Mouse (Mus musculus) limb, embryonic 15.5 days (tissue): ENCODE measurements around the gene Gm10153. TPM values are rescaled to one million over a fixed set of nuclear protein-coding genes. Genes with fewer than 3 reads are reported as not detected.
"Not testable (repeated sequence)": the region's sequence is repeated elsewhere in the genome, so short reads cannot be mapped to it uniquely, and the experiment has no call there.

Experiments used
- ATAC-seq: fragments of 200-750 bp; cut with Nextera tagmentation; 2 replicates; pipeline ENCODE4 v1.8.0; 2017; ENCODE audit warnings: low read depth, moderate TSS enrichment; ENCODE audit not compliant: insufficient number of reproducible peaks, low FRiP score, low TSS enrichment
- H3K27ac ChIP-seq: fragments of 300-500 bp; sonication (generic); 2 replicates; pipeline ENCODE4 v1.5.1; 2015; ENCODE audit warnings: moderate library complexity, mild to moderate bottlenecking, inconsistent platforms
- H3K27me3 ChIP-seq: fragments of 300-500 bp; sonication (generic); 2 replicates; pipeline ENCODE4 v1.6.1; 2015; ENCODE audit warnings: inconsistent platforms
- H3K36me3 ChIP-seq: fragments of 300-500 bp; sonication (generic); 2 replicates; pipeline ENCODE4 v1.6.1; 2015; ENCODE audit warnings: inconsistent platforms
- H3K4me1 ChIP-seq: fragments of 300-500 bp; sonication (generic); 2 replicates; pipeline ENCODE4 v1.6.1; 2015; ENCODE audit warnings: inconsistent platforms
- H3K4me2 ChIP-seq: fragments of 300-500 bp; sonication (generic); 2 replicates; pipeline ENCODE4 v1.6.1; 2015; ENCODE audit warnings: mild to moderate bottlenecking, inconsistent platforms
- H3K4me3 ChIP-seq: fragments of 300-500 bp; sonication (generic); 2 replicates; pipeline ENCODE4 v1.5.1; 2015; ENCODE audit warnings: mild to moderate bottlenecking, inconsistent platforms
- H3K9ac ChIP-seq: fragments of 300-500 bp; sonication (generic); 2 replicates; pipeline ENCODE4 v1.6.1; 2015; ENCODE audit warnings: inconsistent platforms
- H3K9me3 ChIP-seq: fragments of 300-500 bp; sonication (generic); 2 replicates; pipeline ENCODE4 v1.6.1; 2016; ENCODE audit warnings: inconsistent platforms
- WGBS: fragments of 180-500 bp; shearing (Covaris S2); methylation state at CpG from one replicate; pipeline ENCODE4 v1.1.7; 2015; 5-methylcytosine and 5-hydroxymethylcytosine counted together
- polyA plus RNA-seq: library from polyadenylated mRNA; unstranded; fragments of >200 nt; fragmentation: Nextera tagmentation; extraction: Ambion mirVana; gene quantifications from 2 replicates; pipeline ENCODE4 v1.2.1, GENCODE M21; 2015

The Gm10153 gene
- polyA plus RNA-seq, 1 experiment from 2014 or later: not detected

- not testable (repeated sequence) for ATAC-seq, H3K9ac ChIP-seq, H3K36me3 ChIP-seq, H3K9me3 ChIP-seq, H3K27me3 ChIP-seq, H3K27ac ChIP-seq, H3K4me2 ChIP-seq, H3K4me3 ChIP-seq, H3K4me1 ChIP-seq
Measured at GRCm38 (mm10) chr7:142175905-142176304, 14.3 kb downstream of the Gm10153 start, which contains the start of gene Krtap5-2. TSS of gene Krtap5-2 (minus strand) at chr7:142176005.

DNA sequence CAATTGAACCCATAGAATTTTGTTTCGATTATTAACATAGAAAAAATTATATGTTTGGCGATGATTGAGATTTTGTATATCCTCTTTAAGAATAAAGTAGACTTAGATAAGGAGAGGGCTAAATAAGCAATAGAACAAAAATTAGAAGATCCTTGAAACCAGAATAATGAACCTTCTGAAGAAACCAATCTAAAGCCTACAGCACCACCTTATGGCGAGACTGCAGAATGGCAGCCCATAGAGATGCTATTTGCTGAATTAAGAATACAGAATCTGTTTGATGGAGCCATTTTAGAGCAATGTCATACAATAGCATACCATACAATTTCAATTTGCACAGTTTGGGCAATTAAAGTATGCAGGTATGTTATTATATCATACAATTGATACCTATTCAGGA lies 20.4 kb downstream of the Gm10153 start:
- no peak for ATAC-seq
- no peak overlapping the region for H3K9ac ChIP-seq
- no peak overlapping the region for H3K4me3 ChIP-seq
- H3K4me1 ChIP-seq: no peaks in the 10 kb centered on the region
- H3K36me3 ChIP-seq: no peaks in the 10 kb centered on the region
- no peak overlapping the region for H3K4me2 ChIP-seq
- no peaks in the 10 kb centered on the region for H3K9me3 ChIP-seq
- 45% methylated on average over 3 of the region's 3 CpGs for WGBS
- no peaks in the 10 kb centered on the region for H3K27me3 ChIP-seq
- H3K27ac ChIP-seq: no peak overlapping the region

GRCm38 (mm10) chr7:142165639-142166038 lies 24.6 kb downstream of the Gm10153 start, which contains the start of gene Gm4553:
TSS of gene Gm4553 (minus strand) at chr7:142165739.
- H3K4me2 ChIP-seq, H3K27me3 ChIP-seq, H3K27ac ChIP-seq, H3K4me1 ChIP-seq, H3K36me3 ChIP-seq, H3K9me3 ChIP-seq, ATAC-seq, H3K9ac ChIP-seq, H3K4me3 ChIP-seq: not testable (repeated sequence)

DNA sequence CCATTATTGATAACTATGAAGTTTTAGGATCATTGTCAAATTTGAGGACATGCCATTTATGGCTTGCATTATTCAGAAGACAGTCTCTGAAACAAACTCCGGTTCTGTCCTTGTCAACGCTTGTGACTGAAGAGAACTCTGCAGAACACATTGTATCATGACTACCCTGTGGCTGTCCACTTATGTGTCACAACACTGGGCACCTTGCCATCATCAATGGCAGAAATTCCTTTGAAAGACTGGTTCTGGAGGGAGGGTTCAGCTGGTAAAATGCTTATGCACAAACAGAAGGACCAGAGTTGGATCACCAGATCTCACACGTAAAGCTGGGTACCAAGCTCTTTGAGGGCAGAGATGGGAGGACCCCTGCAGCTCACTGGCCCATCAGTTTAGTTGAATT lies 30.8 kb downstream of the Gm10153 start:
- H3K27me3 ChIP-seq: no peaks in the 10 kb centered on the region
- H3K4me1 ChIP-seq: no peaks in the 10 kb centered on the region
- no peak overlapping the region for H3K27ac ChIP-seq
- H3K9ac ChIP-seq: no peak overlapping the region
- no peaks in the 10 kb centered on the region for H3K36me3 ChIP-seq
- 83% methylated on average over 3 of the region's 3 CpGs for WGBS
- H3K4me3 ChIP-seq: no peak overlapping the region
- no peaks in the 10 kb centered on the region for H3K9me3 ChIP-seq
- ATAC-seq: no peak
- no peak overlapping the region for H3K4me2 ChIP-seq

GRCm38 (mm10) chr7:142157013-142157412 lies 33.2 kb downstream of the Gm10153 start, which contains the start of gene Gm29735:
TSS of gene Gm29735 (minus strand) at chr7:142157113.
- ATAC-seq, H3K27ac ChIP-seq, H3K4me2 ChIP-seq, H3K4me3 ChIP-seq, H3K9me3 ChIP-seq, H3K27me3 ChIP-seq, H3K9ac ChIP-seq, H3K36me3 ChIP-seq, H3K4me1 ChIP-seq: not testable (repeated sequence)
- WGBS: 42% methylated on average over 2 of the region's 2 CpGs

DNA sequence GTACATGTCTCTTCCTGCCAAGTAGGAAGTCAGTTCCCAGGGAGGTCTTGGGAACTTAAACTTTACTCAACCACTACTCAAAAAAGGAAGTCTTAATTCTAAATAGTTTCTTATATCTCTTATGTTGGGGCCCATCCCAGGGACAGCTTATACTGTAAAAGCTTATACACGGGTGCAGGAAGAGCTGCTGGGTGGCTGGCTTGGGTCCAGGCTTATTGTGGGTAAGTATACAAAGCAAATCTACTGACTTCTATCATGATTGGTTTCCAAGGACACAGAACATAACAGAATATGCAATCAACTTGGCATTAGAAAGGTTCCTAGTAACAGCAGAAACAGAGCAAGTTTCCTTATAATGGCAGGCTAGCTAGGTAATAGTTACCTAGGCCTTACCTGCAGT lies 34.9 kb downstream of the Gm10153 start:
- 64% methylated on average over 1 of the region's 1 CpGs for WGBS
- H3K9ac ChIP-seq: no peak overlapping the region
- no peaks in the 10 kb centered on the region for H3K36me3 ChIP-seq
- no peaks in the 10 kb centered on the region for H3K4me1 ChIP-seq
- H3K4me2 ChIP-seq: no peak overlapping the region
- no peaks in the 10 kb centered on the region for H3K9me3 ChIP-seq
- H3K4me3 ChIP-seq: no peak overlapping the region
- H3K27ac ChIP-seq: no peak overlapping the region
- ATAC-seq: no peak
- no peaks in the 10 kb centered on the region for H3K27me3 ChIP-seq

GRCm38 (mm10) chr7:142152191-142152590 lies 38.0 kb downstream of the Gm10153 start:
- Histone ChIP-seq H3K9ac (no peak overlapping the region), H3K4me1 (no peaks in the 10 kb centered on the region), H3K27me3 (no peaks in the 10 kb centered on the region; the same call in 1 of the 2 replicates), H3K9me3 (no peaks in the 10 kb centered on the region), H3K36me3 (no peaks in the 10 kb centered on the region), H3K4me3 (no peak overlapping the region), H3K27ac (no peak overlapping the region), H3K4me2 (no peak overlapping the region)
- ATAC-seq: no peak
- 77% methylated on average over 4 of the region's 4 CpGs for WGBS

GRCm38 (mm10) chr7:142148633-142149032 lies 41.6 kb downstream of the Gm10153 start:
- no peak overlapping the region for H3K9ac ChIP-seq
- no peak overlapping the region for H3K27ac ChIP-seq
- H3K4me1 ChIP-seq: no peaks in the 10 kb centered on the region
- H3K4me2 ChIP-seq: no peak overlapping the region
- no peaks in the 10 kb centered on the region for H3K9me3 ChIP-seq
- no peak overlapping the region for H3K4me3 ChIP-seq
- no peak for ATAC-seq
- no peaks in the 10 kb centered on the region for H3K36me3 ChIP-seq
- no peaks in the 10 kb centered on the region; the same call in 1 of the 2 replicates for H3K27me3 ChIP-seq

DNA sequence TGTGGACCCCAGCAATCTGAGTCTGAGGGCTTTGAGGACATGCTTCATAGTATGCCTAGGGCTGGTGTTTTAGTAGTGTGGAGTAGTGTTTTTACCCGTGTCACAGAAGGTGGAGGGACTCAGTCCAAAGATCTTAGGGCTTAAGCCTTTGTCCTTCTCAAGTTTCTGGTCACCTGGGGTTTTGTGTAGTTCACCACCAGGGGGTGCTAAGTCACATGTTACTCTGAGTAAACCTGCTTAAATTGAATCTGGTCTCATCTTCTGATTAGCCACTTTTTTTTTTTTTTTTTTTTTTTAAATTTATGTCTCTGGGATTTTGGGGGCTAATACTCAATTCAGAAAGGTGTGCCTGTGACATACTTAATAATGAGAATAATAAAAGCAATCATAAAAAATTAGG lies 44.2 kb downstream of the Gm10153 start:
- H3K9me3 ChIP-seq: no peaks in the 10 kb centered on the region
- no peak for ATAC-seq
- H3K4me2 ChIP-seq: no peak overlapping the region
- H3K4me3 ChIP-seq: no peak overlapping the region
- H3K36me3 ChIP-seq: no peaks in the 10 kb centered on the region
- H3K27ac ChIP-seq: no peak overlapping the region
- H3K9ac ChIP-seq: no peak overlapping the region
- H3K4me1 ChIP-seq: no peaks in the 10 kb centered on the region
- 3% methylated on average over 1 of the region's 1 CpGs for WGBS
- H3K27me3 ChIP-seq: no peaks in the 10 kb centered on the region; the same call in 1 of the 2 replicates

GRCm38 (mm10) chr7:142145413-142145940 lies 44.7 kb downstream of the Gm10153 start:
- ATAC-seq: no peak
- WGBS: 41% methylated on average over 4 of the region's 4 CpGs

GRCm38 (mm10) chr7:142144507-142144906 lies 45.7 kb downstream of the Gm10153 start, which contains the start of gene Gm45337:
TSS of gene Gm45337 (minus strand) at chr7:142144607.
- H3K9me3 ChIP-seq: no peaks in the 10 kb centered on the region
- 63% methylated on average over 1 of the region's 1 CpGs for WGBS
- no peaks in the 10 kb centered on the region for H3K36me3 ChIP-seq
- H3K4me3 ChIP-seq: no peak within 1 kb of the TSS
- no peaks in the 10 kb centered on the region; the same call in 1 of the 2 replicates for H3K27me3 ChIP-seq
- ATAC-seq: no peak
- no peak within 1 kb of the TSS for H3K4me2 ChIP-seq
- H3K4me1 ChIP-seq: no peaks in the 10 kb centered on the region
- H3K9ac ChIP-seq: no peak within 1 kb of the TSS
- H3K27ac ChIP-seq: no peak within 1 kb of the TSS

More at GRCm38 (mm10) chr7:142145413-142145940, 44.7 kb downstream of the Gm10153 start:
- Histone ChIP-seq H3K9me3 (no peaks in the 10 kb centered on the region), H3K4me3 (no peak overlapping the region), H3K4me1 (no peaks in the 10 kb centered on the region), H3K27me3 (no peaks in the 10 kb centered on the region; the same call in 1 of the 2 replicates), H3K9ac (no peak overlapping the region), H3K36me3 (no peaks in the 10 kb centered on the region), H3K27ac (no peak overlapping the region), H3K4me2 (no peak overlapping the region)

GRCm38 (mm10) chr7:142143506-142144010 lies 46.6 kb downstream of the Gm10153 start:
- H3K36me3 ChIP-seq, H3K4me1 ChIP-seq, H3K27ac ChIP-seq, ATAC-seq, H3K9ac ChIP-seq, H3K4me3 ChIP-seq, H3K4me2 ChIP-seq, H3K9me3 ChIP-seq, H3K27me3 ChIP-seq: not testable (repeated sequence)
- WGBS: 21% methylated on average over 1 of the region's 1 CpGs

- H3K27ac ChIP-seq: no peak overlapping the region
- no peaks in the 10 kb centered on the region for H3K36me3 ChIP-seq
- no peak overlapping the region for H3K4me3 ChIP-seq
- no peaks in the 10 kb centered on the region for H3K9me3 ChIP-seq
- 0% methylated on average over 1 of the region's 1 CpGs for WGBS
- ATAC-seq: no peak
- H3K4me1 ChIP-seq: no peaks in the 10 kb centered on the region
- H3K9ac ChIP-seq: no peak overlapping the region
- no peak overlapping the region for H3K4me2 ChIP-seq
- H3K27me3 ChIP-seq: no peaks in the 10 kb centered on the region
Measured at GRCm38 (mm10) chr7:142140696-142141095, 49.5 kb downstream of the Gm10153 start.
